Mouse (Mus musculus): ENCODE results near the gene B4galnt2.

DNA sequence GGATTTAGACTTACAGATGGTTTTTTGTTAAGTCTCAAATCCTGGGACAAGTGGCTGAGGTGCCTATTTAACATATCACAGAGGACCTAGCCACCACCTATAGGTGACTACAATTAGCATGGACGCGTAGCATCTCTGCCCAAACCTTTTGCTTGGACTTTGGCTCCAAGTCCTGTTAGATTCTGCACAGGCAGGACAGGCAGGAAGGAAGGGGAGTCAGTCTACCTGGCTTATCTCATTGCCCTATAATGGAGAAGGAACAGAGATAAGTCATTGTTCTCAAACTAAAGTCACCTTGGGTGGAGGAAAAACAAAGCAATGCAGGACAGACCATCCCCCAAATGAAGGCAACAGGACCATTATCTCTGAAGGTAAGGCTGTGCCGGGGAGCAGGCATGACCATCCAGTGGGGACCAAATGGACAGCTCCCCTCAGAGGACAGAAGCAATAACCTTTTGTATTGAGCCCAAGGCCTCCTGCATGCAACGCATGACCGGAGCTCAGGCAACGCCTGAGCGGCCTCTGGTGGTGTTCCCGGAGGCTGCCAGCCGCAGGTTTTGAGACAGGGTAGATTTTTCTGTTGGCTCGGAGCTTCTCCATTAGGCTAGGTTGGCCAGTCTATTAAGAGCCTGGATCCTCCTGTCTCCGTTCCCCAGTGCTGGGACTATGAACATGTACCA is 25.3 kb upstream of the B4galnt2 start:
- TF ChIP-seq CTCF (conservative IDR thresholded peaks at IDR 0.05 in 1 of 2, IDR thresholded peaks at IDR 0.05 in 1 of 2; ENCODE audit: low read depth in 2 of 2, low read length in 2 of 2) (peak in 1 of 2 experiments; percentile 91; a peak in 2 of 4 replicates), NRF1 (IDR thresholded peaks at IDR 0.05; ENCODE audit: low read depth, low read length) (no peak), ETS1 (conservative IDR thresholded peaks at IDR 0.05; ENCODE audit: low read depth, low read length) (no peak)

Measured in CH12.LX (cell line).